Mouse (Mus musculus): ENCODE measurements around the gene S100z.

S100z gene

GRCm38 (mm10) chr13:95444291-95444690 lies 34.2 kb downstream of the S100z start:
- no peak for DNase-seq

GRCm38 (mm10) chr13:95443376-95444233 lies 34.9 kb downstream of the S100z start:
- DNase-seq, result no peak

GRCm38 (mm10) chr13:95442901-95443300 lies 35.6 kb downstream of the S100z start:
- peak; percentile 21 to 48 for DNase-seq

- no peak for DNase-seq
Measured at GRCm38 (mm10) chr13:95439569-95439968, 39.0 kb downstream of the S100z start.

- DNase-seq, result no peak
Measured at GRCm38 (mm10) chr13:95431760-95432159, 46.8 kb downstream of the S100z start.

- no peak for DNase-seq
Measured at GRCm38 (mm10) chr13:95427499-95427898, 51.0 kb downstream of the S100z start.
